Mouse (Mus musculus) ZHBTc4 (cell line): ENCODE measurements around the gene Mmp27.
A peak's percentile ranks its signal among the peaks of the same experiment; 100 is the strongest.

Experiments used
- DNase-seq: peaks from one replicate; pipeline ENCODE4 v3.0.0-alpha.2; 2011; ENCODE audit warnings: low read depth, low spot score

Gene Mmp27

DNA sequence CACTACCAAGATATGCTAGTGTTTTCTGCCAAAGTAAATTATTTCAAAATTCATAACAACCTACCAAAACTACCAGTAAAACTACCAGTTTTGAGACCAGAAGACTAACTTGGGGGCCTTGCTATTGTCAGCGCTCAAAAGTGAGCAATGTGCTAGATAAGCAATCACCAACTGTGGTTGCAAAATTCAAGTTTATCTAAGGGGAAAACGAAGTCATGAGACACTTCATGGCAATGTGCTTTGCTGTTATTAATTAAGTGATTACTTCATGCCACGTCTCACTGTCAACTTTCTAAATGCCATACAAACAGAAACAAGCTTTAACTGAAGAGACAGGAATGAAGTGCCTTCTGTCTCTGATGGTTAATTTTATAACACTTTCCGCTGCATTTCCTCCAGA, at the start of gene Mmp27:
TSS of gene Mmp27 (plus strand) at position 235 of the 400 bp plus-strand sequence.
- no peak for DNase-seq

DNA sequence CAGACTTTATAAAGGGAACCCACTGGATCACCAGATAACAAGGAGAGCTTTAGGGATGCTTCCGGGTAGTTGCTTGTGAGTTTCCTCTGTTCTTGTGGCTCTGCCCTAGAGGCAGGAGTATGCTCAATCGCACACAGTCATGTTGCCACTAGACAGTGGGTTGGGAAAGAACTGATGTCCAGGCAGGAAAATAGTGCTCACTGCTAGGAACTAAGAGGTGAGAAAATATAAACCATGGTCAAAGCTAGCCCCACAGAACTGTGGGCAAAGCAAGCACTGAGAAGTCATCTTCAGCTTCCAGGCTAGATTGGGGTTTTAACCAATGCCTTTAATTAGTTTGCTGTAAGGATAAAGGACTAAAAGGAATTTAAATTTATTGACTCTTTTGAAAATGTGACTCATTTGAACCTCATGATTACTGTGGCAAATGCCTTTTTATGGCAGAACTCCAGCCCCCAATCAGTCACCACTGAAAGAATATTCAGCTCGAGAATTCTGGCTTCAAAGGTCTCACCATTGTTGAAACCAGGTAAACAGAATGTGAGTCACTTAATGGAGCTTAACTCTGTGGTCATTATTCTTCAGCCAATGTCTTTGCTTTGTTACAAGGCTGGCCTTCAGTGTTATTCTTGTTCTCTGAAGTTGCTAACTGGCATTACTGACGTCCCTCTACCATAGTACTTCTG, 44.8 kb upstream of the Mmp27 start:
- DNase-seq, result no peak

DNA sequence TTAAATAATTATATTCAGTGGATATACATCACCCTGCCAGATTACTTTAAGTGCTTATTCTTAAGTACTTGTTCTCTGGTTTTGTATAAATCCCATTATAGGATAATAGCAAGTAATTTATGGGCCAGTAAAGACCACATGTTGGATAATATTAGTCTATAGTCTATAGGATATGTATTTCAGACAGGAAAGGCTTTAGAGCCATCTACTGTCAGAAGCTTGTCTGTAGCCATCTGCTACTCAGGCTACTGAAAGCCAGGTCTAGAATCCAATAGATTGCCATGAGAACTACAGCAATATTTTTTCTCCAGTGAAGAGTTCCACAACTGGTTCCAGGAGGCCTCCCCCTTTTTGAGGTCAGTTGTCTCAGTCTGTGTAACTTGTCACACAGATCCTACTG, 28.4 kb upstream of the Mmp27 start:
- no peak for DNase-seq

DNA sequence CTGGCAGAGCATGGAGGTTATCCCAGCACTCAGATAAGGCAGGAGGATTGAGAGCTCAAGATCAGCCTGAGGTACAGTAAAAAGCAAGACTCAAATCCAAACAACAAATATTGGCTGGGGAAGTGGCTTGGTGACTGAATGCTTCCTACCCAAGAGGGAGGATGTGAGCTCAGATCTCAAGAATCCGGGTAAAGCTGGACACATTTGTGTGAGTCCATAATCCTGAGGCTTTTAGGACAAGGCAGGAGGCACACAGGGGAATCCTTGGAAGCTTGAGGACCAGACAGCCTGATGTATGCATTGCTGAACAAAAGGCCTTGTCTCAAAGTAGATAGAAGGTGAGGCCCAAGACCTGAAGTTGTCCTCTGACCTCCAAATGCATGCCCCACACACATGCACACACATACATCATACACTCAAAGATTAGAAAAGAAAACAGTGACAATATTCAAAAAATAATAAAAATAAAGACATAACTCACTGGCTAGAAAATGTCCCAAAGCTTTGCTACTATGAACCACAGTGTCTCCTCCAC, 26.2 kb upstream of the Mmp27 start:
- DNase-seq, result no peak

DNA sequence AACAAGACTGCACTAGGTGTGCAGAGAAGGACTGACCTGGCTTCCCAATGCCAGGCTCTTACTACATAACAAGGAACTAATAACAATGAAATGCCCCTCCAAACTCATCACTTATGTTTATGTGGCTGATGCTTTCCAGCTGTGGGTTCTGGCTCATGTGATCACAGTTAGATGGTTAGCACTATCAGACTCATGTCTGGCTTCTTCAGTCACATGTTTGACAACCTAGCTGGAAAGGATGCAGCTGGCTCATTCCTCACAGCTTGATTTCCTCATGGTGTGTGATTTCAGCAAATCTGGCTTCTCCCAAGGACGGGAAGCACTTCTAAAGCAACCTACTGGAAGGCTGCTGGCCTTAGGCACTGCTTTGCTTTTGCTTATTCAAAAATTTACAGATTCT, 25.7 kb upstream of the Mmp27 start:
- no peak for DNase-seq

DNA sequence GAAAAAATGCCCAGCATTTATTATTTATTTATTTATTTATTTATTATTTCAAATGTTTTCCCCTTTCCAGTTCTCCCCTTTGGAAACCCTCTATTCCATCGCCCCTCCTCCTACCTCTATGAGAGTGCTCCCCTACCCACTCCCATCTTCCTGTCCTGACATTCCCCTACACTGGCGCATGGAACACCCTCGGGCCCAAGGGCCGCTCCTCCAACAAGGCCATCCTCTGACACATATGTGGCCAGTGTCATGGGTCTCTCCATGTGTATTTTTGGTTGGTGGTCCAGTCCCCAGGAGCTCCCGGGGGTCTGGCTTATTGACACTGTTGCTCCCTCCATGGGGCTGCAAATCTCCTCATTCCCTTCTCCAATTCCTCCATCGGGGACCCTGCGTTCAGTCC, 25.3 kb upstream of the Mmp27 start:
- no peak for DNase-seq

DNA sequence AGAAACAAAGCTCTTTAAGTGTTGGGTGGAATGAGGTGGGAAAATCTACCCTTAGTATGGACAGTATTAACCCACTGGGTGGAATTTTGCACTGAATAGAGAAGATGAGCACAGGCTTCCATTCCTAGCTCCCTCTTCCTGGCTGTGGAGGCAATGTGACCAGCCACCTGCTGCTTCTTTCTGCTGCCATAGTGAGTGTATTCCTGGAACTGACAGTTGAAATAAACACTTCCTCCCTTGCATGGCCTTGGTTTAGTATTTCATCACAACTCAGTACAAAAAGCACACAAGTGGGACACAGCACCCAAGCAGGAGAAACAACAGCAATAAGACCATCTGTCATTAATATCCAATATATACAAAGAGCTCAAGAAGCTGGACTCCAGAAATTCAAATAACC, 19.3 kb upstream of the Mmp27 start:
- DNase-seq, result no peak

DNA sequence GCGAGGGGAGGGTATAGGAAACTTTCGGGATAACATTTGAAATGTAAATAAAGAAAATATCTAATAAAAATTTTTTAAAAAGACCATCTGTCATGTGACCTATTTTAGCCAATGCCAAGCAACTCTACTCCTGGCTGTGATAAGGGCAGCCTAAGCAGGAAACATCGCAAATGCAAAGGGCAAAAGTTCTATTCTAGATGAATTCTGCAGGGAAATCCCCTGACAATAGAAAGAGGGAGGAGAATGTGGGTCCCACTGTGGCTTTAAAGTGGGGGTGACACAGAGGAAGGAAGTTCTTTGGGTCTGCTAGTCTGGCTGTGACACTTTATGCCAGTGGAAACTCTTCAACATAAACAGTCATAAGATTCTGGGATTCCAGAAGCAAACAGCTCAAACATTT, 17.7 kb upstream of the Mmp27 start:
- no peak for DNase-seq

DNA sequence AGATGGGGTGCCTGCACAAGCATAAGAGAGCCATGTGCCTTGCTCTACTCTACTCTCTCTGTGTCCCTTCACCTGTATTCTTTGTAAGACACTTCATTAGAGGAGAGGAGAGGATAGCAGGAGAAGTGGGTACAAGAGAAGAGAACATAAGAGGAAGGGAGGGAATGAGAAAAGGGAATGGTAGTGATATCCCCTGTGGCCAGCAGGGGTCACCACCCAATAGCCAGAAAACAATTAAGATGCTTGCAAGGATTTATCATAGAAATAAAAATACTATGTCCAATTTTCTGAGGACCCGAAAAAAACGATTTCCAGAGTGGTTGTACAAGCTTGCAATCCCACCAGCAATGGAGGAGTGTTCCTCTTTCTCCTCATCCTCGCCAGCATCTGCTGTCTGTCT, 16.8 kb upstream of the Mmp27 start:
- DNase-seq, result peak; percentile 35

DNA sequence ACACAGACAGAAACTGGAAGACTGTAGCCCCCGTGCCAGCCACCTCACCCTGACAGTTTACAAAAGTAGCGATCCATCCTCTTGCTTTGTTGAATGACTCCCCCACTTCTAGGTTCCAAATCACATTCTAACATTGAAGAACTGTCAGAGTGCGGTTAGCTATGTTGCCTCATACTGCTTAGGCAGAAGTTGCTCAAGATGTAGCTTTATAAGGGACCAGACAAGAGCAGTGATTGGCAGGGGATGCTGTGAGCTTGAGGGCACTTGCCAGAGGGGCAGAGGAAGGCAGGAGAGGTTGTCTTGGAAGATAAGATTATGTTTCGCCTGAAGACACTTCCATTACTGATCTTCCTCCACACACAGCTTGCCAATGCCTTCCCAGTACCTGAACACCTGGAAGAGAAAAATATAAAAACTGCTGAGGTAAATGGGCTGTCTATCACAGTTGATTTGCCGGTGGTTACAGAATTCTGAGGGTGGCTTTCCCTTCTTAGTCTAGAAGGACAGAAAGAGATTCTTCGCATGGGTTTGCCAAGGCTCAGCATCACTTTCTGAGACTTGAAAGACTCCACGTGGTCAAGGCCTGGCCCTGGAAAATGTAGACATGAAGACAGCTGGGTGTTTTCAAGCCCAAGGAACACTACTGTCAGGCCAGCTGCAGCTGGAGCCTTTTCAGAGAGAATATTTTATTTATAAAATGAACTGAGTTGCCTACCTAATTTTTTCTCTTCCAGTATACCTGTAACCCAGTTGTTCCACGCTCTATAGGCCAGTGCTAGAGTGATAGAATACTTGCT, 12.8 kb upstream of the Mmp27 start, which contains the start of gene Mmp8:
TSS of gene Mmp8 (plus strand) at position 236 of the 797 bp plus-strand sequence.
- no peak for DNase-seq

DNA sequence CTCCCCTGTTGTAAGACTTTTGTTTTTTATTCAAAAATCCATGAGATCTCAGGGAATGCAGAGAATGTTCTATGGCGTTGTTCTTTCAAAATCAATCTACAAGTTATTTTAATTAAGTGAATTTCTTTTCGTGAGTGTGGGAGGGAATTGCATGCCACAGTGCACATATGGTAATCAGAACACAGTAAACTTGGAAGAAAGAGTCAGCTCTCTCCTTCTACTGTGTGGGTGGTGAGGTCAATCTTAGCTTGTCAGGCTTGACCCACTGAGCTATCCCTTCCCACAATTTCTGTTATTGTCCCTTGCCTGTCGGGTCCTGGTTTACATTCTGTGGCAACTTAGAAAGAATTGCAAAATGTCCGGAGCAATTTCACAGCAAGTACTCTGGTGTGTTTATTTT, 11.2 kb upstream of the Mmp27 start:
- DNase-seq, result no peak

DNA sequence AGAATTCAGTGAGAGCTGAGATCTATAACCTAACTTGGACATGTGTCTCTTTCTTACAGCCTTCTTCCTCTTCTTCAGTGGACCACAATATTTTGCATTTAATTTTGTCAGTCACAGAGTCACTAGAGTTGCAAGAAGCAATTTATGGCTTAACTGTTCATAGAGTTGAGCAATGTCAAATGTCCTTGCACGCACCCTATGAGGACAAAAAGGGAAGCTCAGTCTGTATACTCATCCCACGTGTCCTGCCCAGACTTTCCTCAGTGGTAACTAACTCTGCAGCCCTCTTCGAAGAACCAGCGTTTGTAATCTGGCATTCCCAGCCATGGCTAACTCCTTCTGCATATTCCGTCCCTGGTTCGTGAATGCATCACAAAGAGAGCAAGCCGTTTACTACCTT, 3.8 kb upstream of the Mmp27 start:
- DNase-seq, result no peak

DNA sequence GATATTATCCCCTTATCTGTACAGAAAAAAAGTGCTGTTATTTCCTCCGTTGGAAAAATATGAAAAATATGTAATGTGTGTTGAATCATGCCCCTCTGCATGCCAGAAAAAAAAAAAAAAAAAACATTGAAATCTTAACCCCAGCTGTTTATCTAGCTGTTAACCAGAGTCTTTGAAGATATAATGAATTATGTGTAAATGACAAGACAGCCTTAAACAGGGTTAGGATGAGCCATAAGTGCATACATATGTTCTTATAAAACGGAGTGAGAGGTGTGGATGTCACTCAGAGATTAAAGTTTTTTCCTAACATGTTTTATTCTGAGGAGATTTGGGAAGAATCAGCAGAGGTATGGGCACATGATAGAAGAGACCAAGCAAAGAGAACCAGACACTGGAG, 3.3 kb upstream of the Mmp27 start:
- no peak for DNase-seq

DNA sequence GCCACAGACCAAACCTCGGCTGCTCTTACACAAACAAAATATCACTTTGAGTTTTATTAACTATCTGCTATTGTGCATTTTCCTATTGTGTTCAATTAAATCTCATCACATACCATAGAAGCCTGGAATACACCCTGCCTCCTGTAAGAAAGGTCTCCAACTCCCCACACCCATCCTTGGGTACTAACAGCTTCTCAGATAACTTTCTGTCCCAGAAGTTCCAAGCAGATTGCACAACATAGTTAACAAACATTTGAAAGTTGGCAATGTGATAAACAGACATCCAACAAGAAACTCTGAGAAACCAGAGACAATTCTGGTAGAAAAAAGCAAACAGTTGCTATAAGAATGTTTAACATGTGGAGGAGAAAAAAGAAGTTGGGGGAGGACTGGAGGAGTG, 711 bp upstream of the Mmp27 start:
- no peak for DNase-seq

DNA sequence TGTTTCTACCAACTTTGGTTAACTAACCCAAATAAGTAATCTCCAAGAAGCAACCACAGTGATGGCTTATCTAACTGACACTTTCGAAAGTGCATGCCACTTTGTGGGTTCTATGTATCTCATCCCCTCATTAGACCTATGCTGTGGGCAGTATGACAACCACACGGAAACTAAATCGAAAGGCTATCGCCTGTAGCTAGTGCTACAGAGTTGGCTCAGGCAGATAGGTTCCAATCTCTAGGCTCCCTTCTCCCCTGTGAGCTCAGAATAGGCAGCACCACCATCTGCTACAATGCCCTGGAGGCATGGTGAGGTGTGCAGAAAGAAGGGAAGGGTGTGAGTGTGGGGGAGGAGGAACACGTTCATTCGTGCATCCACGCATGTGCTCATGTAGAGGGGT, 992 bp downstream of the Mmp27 start:
- no peak for DNase-seq

DNA sequence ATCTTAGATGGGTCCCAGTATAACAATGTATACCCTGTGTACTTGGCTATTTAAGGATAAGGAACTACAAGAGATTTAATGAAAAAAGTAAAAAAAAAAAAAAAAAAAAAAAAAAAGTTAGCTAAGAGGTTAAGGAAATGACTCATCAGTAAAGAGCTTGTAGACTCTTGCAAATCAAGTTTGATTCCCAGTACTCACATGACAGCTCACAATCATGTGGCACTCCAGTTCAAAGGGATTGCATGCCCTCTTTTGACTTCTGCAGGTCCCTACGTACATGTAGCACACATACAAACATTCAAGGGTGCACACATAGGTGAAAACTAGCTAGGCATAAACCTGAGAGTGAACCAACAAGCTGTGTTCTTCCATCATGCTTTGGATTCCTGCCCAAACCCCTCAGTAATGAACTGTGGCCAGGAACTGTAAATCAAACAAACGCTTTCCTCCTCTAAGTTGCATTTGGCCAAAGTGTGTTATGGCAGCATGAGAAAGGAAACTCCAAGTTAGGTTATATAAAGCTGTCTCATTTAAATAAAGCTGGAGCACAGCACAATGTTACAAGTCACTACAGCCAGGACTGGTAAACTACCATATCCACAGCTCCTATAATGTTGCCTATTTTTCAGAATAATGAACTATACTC, 1.6 kb downstream of the Mmp27 start:
- DNase-seq, result no peak

DNA sequence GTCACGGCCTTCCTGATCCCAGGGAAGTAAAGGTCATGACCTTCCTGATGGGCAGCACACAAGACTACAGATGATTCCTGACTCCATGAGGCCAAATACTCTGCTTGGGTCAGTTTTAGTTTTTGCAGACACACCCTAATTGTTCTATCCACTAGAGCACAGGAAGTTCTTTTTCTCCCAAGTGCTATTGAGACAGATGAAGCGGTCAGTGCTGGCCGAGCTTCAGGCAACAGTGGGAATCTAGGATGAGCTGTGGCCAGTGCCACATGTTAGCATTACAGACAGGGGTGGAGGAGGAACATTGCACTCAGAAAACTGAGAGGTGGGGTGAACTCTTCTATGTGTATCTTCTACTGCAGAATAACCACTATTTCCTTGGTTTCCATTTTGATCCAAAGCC, 4.3 kb downstream of the Mmp27 start:
- DNase-seq, result no peak

DNA sequence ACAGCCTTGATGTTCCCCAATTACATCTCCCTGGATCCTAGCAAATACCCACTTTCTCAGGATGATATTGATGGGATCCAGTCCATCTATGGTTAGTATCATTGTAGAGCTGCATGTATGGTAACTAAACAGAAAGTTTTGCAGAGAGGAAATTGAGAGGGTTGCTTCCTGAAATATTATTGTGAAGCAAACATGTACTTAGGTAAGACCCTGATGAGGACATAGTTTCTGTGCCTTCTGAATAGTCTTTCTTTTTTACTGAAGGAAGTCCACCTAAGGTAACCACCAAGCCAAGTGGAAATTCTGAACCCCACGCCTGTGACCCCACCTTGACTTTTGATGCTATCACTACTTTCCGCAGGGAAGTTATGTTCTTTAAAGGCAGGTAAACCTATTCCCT, 6.2 kb downstream of the Mmp27 start:
- DNase-seq, result no peak

DNA sequence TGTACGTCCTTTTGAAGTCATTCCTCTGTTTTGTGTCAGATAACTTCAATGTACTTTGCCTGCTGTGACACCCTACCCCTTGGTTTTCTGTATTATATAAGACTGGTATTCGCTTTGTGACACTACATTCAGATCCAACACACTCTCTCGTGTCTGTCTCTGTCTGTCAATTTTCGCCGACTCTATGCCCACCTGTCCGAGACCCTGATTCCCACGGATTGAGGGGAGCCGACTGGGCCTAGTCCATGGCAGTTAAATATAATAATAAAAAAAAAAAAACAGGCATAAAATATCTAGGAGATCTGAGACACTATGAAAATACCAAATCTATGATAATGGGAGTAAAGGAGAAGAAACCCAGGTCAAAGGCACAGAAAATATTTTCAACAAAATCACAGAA, 18.9 kb downstream of the Mmp27 start:
- DNase-seq, result no peak

DNA sequence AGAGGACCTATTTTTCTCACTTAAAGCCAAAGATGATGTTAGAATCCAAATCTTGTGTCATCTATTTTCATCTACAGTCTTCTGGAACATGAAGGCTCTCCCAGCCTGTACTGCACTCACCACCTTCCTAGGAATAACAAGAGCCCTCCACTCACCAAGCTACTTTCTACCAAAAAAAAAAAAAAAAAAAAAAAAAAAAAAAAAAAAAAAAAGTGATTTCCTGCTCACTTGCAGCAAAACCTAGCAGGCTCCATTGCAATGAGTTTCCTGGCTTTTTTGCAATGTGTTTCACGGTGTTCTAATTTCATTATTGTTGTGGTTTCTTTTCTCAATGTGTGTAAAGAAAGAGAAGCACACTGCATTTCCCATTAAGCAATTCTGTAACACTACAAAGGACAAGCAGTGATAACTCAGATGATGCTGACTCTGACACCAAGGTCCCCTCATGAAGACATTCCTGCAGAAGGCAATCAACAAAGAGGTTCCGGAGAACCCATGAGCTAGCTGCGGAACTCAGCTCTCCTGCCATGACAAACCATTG, 22.1 kb downstream of the Mmp27 start:
- no peak for DNase-seq

DNA sequence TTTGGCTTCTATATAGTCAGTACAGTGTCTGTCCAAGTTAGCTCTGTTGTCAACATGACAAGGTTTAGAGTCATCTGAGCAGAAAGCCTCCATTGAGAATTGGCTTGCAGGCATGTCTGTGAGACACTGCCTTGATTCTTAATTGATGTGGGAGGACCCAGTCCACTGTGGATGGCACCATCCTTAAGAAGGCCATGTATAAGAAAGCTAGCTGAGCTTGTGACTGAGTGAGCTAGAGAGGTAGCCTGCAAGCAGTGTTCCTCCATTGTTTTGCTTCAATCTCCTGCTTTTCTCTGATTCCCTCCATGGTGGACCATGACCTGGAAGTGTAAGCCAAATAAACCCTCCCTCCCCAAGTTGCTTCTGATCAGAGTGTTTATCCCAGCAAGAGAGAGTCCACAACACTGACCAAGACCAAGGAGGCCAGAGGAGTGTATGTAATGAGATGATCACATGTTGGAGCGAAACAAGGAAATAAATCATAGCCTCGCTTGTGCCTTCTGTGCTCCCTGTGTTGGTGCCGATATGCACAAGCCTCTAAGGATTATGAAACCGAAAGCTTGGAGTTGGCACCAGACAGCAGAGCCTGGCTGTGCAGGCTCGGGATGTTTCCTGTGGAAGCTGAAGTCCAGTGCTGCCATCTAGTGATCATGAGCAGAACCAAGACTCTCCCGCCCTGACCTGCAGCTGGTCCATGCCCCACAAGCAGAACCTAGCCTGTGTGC, 23.8 kb downstream of the Mmp27 start:
- DNase-seq, result peak; percentile 83
